9 mouse cellular contexts compared by ENCODE assay signal in the genomic region with DNA sequence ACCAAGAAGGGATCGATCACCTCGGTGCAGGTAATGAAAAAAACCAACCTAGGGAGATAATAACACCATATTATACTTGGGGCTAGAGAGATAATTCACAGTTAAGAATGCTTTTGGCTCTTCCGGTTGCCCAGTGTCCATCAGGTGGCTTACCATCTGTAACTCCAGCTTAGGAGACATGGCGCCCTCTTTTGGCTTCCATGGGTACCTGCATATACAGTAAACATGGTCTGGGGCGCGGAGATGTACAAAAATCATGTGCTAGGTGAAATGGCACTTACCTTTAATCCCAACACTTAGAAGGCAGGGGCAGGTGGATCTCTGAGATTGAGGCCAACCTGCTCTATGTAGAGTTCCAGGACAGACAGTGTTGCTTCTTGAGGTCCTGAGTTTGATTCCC. TPM values are rescaled to one million over a fixed set of nuclear protein-coding genes. Genes with fewer than 3 reads are reported as not detected.
DNase-seq lines count a peak whose midpoint lies in the region; ATAC-seq and TF ChIP-seq lines count a peak whose summit lies in the region.
"Had no signal": no experiment of that assay in that cellular context is flagged by ENCODE, and none has a peak within 500 bp of the region (broad histone marks: within the 10 kb centered on the region; RNA-seq: fewer than 3 reads in every experiment).

No protein-coding gene starts in this region.

- peaks cover 20% of the 10 kb centered on the region for H3K36me3 ChIP-seq in neural tube, embryonic 11.5 days (ENCODE audit: control insufficient read depth, insufficient read depth, low read length)
- peaks cover 47% of the 10 kb centered on the region for H3K36me3 ChIP-seq in lung, postnatal 0 days (ENCODE audit: insufficient read depth, low read length)

- peak; percentile 75 for TF ChIP-seq CTCF in lung, postnatal 0 days (IDR thresholded peaks at IDR 0.05)

- H3K4me2 ChIP-seq in neural tube, embryonic 11.5 days (ENCODE audit: low read depth): no peak overlapping the region
- no peak overlapping the region for H3K4me2 ChIP-seq in lung, postnatal 0 days (replicated peaks; ENCODE audit: low read depth, low read length)
- H3K4me2 ChIP-seq: hindbrain, embryonic 15.5 days had no signal

- H3K4me1 ChIP-seq in neural tube, embryonic 11.5 days (ENCODE audit: control insufficient read depth, insufficient read depth, low read length): peaks cover 9% of the 10 kb centered on the region
- peaks cover 11% of the 10 kb centered on the region for H3K4me1 ChIP-seq in lung, postnatal 0 days (ENCODE audit: insufficient read depth, low read depth, low read length)

- no peaks in the 10 kb centered on the region for H3K27me3 ChIP-seq in neural tube, embryonic 11.5 days (ENCODE audit: control insufficient read depth, insufficient read depth, low read length)
- no peaks in the 10 kb centered on the region for H3K27me3 ChIP-seq in lung, postnatal 0 days (replicated peaks; ENCODE audit: insufficient read depth, low read length)
- H3K27me3 ChIP-seq: hindbrain, embryonic 15.5 days had no signal

- H3K27ac ChIP-seq in neural tube, embryonic 11.5 days (ENCODE audit: low read depth, low read length): no peak overlapping the region
- no peak overlapping the region for H3K27ac ChIP-seq in lung, postnatal 0 days (ENCODE audit: low read length)
- H3K27ac ChIP-seq: hindbrain, embryonic 15.5 days had no signal

- TF ChIP-seq EP300 in lung, postnatal 0 days (IDR thresholded peaks at IDR 0.05): no peak

- 82% methylated on average over 6 of the region's 6 CpGs for WGBS in neural tube, embryonic 11.5 days
- WGBS in lung, postnatal 0 days: 70% methylated on average over 6 of the region's 6 CpGs

- no peak for ATAC-seq in neural tube, embryonic 11.5 days (ENCODE audit: insufficient read depth, low FRiP score, low TSS enrichment)
- no peak for ATAC-seq in lung, postnatal 0 days

- H3K9ac ChIP-seq in neural tube, embryonic 11.5 days (ENCODE audit: low read length): no peak overlapping the region
- no peak overlapping the region for H3K9ac ChIP-seq in lung, postnatal 0 days (replicated peaks; ENCODE audit: low read depth)
- H3K9ac ChIP-seq: hindbrain, embryonic 15.5 days had no signal

- H3K4me3 ChIP-seq in neural tube, embryonic 11.5 days (ENCODE audit: low read depth, low read length): no peak overlapping the region
- H3K4me3 ChIP-seq in lung, postnatal 0 days (ENCODE audit: low read depth, low read length): no peak overlapping the region
- H3K4me3 ChIP-seq: hindbrain, embryonic 15.5 days had no signal

- no peaks in the 10 kb centered on the region for H3K9me3 ChIP-seq in neural tube, embryonic 11.5 days (ENCODE audit: control insufficient read depth, low read length)
- H3K9me3 ChIP-seq in lung, postnatal 0 days (ENCODE audit: low read length): no peaks in the 10 kb centered on the region
- H3K9me3 ChIP-seq: hindbrain, embryonic 15.5 days had no signal

- peak; percentile 22 for DNase-seq in gastrocnemius, adult 18-20 months (ENCODE audit: low spot score)
- no peak for DNase-seq in gastrocnemius, adult 8-10 months (ENCODE audit: low spot score in 2 of 2)
- peak; percentile 48 for DNase-seq in neural tube, embryonic 11.5 days (ENCODE audit: low spot score)
- no peak for DNase-seq in neural tube, embryonic 10.5 days (ENCODE audit: extremely low spot score, low spot score)
- DNase-seq in cerebellum, adult 9-11 months: peak; percentile 43
- DNase-seq in lung, postnatal 0 days (ENCODE audit: low spot score): peak; percentile 65
- no peak for DNase-seq in layer of hippocampus, adult 11-12 months (ENCODE audit: low spot score)
- no peak for DNase-seq in urinary bladder, adult 2 months (ENCODE audit: low spot score)

RNA-seq across cellular contexts. Expression of a gene that starts 3.3 kb away (rescaled TPM):
- 1,000 to 10,000 TPM; 3,383 to 3,450 TPM for total RNA-seq in gastrocnemius, adult 18-20 months (2021)
- total RNA-seq in gastrocnemius, adult 8-10 months (2022): 1,000 to 10,000 TPM; 3,262 to 3,916 (median 3,403) TPM
- 2,381 and 2,418 TPM in 2 replicates for polyA plus RNA-seq in neural tube, embryonic 11.5 days (2014; fragmentation: Nextera tagmentation; extraction: Ambion mirVana)
- polyA plus RNA-seq in lung, postnatal 0 days (2015; fragmentation: Nextera tagmentation; extraction: Ambion mirVana): 1,155 and 1,171 TPM in 2 replicates
- polyA plus RNA-seq in urinary bladder, adult 2 months (2012; rRNA removed): 1,011 and 1,131 TPM in 2 replicates

RNA-seq across cellular contexts. Expression of a gene that starts 5.0 kb away (rescaled TPM):
- 10 to 100 TPM; 12.4 to 13.9 TPM for total RNA-seq in gastrocnemius, adult 18-20 months (2021)
- total RNA-seq in gastrocnemius, adult 8-10 months (2022): 10 to 100 TPM; 11.3 to 13.9 (median 12.6) TPM
- 20.3 and 23.5 TPM in 2 replicates for polyA plus RNA-seq in neural tube, embryonic 11.5 days (2014; fragmentation: Nextera tagmentation; extraction: Ambion mirVana)
- polyA plus RNA-seq in lung, postnatal 0 days (2015; fragmentation: Nextera tagmentation; extraction: Ambion mirVana): 11.2 and 11.4 TPM in 2 replicates
- polyA plus RNA-seq in urinary bladder, adult 2 months (2012; rRNA removed): 29.1 and 31.5 TPM in 2 replicates

RNA-seq across cellular contexts. Expression of a gene that starts 27.6 kb away (rescaled TPM):
- 10 to 100 TPM; 72.1 to 87.9 TPM for total RNA-seq in gastrocnemius, adult 18-20 months (2021)
- total RNA-seq in gastrocnemius, adult 8-10 months (2022): 10 to 100 TPM; 70.5 to 81.9 (median 74.5) TPM
- 584 and 611 TPM in 2 replicates for polyA plus RNA-seq in neural tube, embryonic 11.5 days (2014; fragmentation: Nextera tagmentation; extraction: Ambion mirVana)
- 239 and 259 TPM in 2 replicates for polyA plus RNA-seq in lung, postnatal 0 days (2015; fragmentation: Nextera tagmentation; extraction: Ambion mirVana)
- polyA plus RNA-seq in urinary bladder, adult 2 months (2012; rRNA removed): 72.0 and 90.7 TPM in 2 replicates

RNA-seq across cellular contexts. Expression of a gene that starts 51.0 kb away (rescaled TPM):
- total RNA-seq in gastrocnemius, adult 18-20 months (2021): 100 to 1,000 TPM; 382 to 392 TPM
- total RNA-seq in gastrocnemius, adult 8-10 months (2022): 100 to 1,000 TPM; 367 to 418 (median 380) TPM
- polyA plus RNA-seq in neural tube, embryonic 11.5 days (2014; fragmentation: Nextera tagmentation; extraction: Ambion mirVana): 854 and 893 TPM in 2 replicates
- polyA plus RNA-seq in lung, postnatal 0 days (2015; fragmentation: Nextera tagmentation; extraction: Ambion mirVana): 445 and 456 TPM in 2 replicates
- polyA plus RNA-seq in urinary bladder, adult 2 months (2012; rRNA removed): 331 and 455 TPM in 2 replicates

Comparison
In these comparisons a context has a peak if more than half of its experiments do, and no peak if none do; other contexts are left out.
1. DNase-seq: peak in gastrocnemius, adult 18-20 months (single experiment), neural tube, embryonic 11.5 days (single experiment), cerebellum, adult 9-11 months (single experiment) and lung, postnatal 0 days (single experiment); none in gastrocnemius, adult 8-10 months (0 of 2), neural tube, embryonic 10.5 days (single experiment), layer of hippocampus, adult 11-12 months (single experiment) and urinary bladder, adult 2 months (single experiment).